Mouse (Mus musculus): Measurements from ENCODE around the gene Lrriq1. TPM values are rescaled to one million over a fixed set of nuclear protein-coding genes. Genes with fewer than 3 reads are reported as not detected.

The Lrriq1 gene
- 0.67 TPM in 1 of 2 replicates, not detected in the other for polyA plus RNA-seq (2011; ENCODE audit: insufficient read length, low read depth, missing spikeins)

DNA sequence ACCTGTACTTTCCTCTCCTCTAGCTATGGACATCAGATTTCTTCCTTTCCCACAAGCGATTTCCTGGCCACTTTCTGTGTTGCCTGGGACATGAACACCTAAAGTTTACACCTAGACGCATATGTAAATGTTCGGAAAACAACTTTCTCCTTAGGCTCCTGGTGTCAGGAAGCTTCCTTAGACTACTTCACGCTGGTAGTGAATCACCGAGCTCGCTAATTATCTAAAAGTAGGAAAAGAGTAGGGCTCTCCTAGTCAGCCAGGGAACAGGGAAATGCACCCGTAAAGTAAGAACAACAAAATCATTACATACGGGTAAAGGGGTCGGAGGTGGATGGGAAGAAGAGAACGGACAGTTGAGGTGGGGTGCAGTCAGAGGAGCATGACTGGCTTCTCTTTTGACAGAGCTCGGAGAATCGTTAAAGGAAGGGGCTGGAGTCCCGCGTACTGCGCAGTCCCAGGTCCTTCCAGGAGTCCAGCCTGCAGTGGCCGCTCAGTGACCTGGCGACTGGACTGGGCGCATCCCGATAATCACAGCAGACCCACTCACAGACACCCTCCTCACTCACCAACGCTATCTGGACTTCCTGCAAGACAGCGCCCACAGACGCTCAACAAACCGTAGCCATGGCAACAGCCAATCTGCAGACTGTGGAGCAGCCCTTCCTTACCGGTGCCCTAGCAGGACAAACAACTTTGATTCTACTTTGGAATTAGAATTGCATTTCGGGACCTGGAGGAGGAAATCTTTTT is at the start of gene Lrriq1:
TSS of gene Lrriq1 (minus strand) at position 616 of the 753 bp plus-strand sequence.
- Histone ChIP-seq H3K27ac (ENCODE audit: insufficient read depth, low read length) (no peak within 1 kb of the TSS), H3K4me3 (ENCODE audit: insufficient read depth, low read length) (peak within 1 kb of the TSS; percentile 56), H3K4me1 (ENCODE audit: control insufficient read depth, insufficient read depth, low read length) (no peaks in the 10 kb centered on the region)
- TF ChIP-seq CTCF (IDR thresholded peaks at IDR 0.05; ENCODE audit: borderline replicate concordance, insufficient read depth, low read length) (no peak), POLR2A (IDR thresholded peaks at IDR 0.05; ENCODE audit: low read depth, low read length) (no peak)

DNA sequence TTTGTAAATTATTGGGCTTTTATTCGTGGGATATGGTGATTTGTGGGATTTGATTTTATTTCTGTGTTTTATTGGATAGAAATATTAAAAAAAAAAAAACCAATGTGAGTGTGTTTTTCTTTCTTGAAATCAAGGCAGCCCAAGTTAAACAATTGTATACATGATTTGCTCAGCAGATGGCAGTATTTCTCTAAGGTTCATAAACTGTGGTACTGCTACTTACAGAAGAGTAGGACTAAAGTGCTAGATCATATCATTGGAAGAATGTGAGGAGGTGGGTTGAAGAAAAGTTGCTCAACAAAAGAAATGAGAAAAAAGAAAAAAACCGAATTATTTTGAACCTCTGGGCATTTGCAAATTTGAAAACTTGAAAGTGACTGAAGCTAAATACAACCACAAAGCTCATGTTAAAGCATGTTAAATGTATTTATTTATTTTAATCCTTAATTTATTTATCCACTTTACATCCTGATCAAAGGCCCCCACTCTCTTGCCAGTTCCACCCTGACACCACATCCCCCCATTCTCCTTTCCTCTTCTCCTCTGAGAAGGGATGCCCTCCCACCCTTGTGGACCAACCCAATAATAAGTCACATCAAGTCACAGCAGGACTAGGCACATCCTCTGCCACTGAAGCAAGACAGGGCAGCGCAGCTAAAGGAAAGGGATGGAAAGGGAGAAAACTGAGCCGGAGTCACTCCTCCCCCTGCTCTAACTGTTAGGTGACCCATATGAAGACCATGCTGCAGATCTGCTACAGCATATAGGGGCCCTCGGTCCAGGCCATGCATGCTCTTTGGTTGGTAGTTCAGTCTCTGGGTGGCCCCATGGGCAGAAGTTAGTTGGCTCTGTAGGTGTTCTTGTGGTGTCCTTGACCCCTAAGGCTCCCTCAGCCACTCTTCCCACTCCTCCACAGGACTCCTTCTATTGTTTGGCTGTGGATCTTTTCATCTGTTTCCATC is 18.0 kb upstream of the Lrriq1 start:
- H3K4me1 ChIP-seq (ENCODE audit: control insufficient read depth, insufficient read depth, low read length): no peaks in the 10 kb centered on the region
- TF ChIP-seq CTCF (IDR thresholded peaks at IDR 0.05; ENCODE audit: borderline replicate concordance, insufficient read depth, low read length) (no peak), POLR2A (IDR thresholded peaks at IDR 0.05; ENCODE audit: low read depth, low read length) (no peak)

DNA sequence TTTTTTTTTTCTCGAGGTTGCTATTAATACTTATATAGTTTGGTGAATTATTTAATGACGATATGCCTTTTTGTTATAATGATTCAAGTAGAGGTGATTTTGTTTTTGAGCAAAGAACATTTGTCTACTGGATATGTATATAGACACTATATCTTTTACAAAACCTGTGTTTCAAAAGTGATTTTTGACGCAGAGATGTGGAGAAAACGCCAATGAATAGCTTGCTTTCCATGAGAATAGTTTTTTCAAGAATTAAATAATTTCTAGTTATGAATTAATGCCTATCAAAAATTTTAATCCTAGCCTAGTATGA is 294 bp upstream of the Lrriq1 start:
- H3K4me1 ChIP-seq (ENCODE audit: control insufficient read depth, insufficient read depth, low read length): no peaks in the 10 kb centered on the region
- H3K4me3 ChIP-seq (ENCODE audit: insufficient read depth, low read length): no peak overlapping the region
- TF ChIP-seq POLR2A (IDR thresholded peaks at IDR 0.05; ENCODE audit: low read depth, low read length) (no peak), CTCF (IDR thresholded peaks at IDR 0.05; ENCODE audit: borderline replicate concordance, insufficient read depth, low read length) (no peak)
- H3K27ac ChIP-seq (ENCODE audit: insufficient read depth, low read length): no peak overlapping the region

More for the DNA sequence above, 18.0 kb upstream of the Lrriq1 start:
- no peak overlapping the region for H3K4me3 ChIP-seq (ENCODE audit: insufficient read depth, low read length)
- no peak overlapping the region for H3K27ac ChIP-seq (ENCODE audit: insufficient read depth, low read length)

DNA sequence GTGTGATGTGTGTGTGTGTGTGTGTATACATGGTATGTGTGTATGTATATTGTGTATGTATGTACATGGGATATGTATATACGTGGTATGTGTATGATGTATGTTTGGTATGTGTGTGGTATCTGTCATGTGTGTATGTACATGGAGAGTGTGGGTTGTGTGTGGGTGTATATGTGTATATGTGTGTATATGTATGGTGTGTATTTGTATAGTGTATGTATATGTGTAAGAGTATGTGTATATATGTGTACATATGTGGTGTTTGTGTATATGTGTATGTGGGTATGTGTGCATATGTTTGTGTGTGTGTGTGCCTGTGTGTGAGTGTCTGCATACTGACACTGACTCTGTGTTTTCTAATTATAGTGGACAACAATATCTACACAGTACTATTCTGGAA is 9.5 kb downstream of the Lrriq1 start:
- TF ChIP-seq POLR2A (IDR thresholded peaks at IDR 0.05; ENCODE audit: low read depth, low read length) (no peak), CTCF (IDR thresholded peaks at IDR 0.05; ENCODE audit: borderline replicate concordance, insufficient read depth, low read length) (no peak)
- Histone ChIP-seq H3K4me3 (ENCODE audit: insufficient read depth, low read length) (no peak overlapping the region), H3K4me1 (ENCODE audit: control insufficient read depth, insufficient read depth, low read length) (no peaks in the 10 kb centered on the region), H3K27ac (ENCODE audit: insufficient read depth, low read length) (no peak overlapping the region)

DNA sequence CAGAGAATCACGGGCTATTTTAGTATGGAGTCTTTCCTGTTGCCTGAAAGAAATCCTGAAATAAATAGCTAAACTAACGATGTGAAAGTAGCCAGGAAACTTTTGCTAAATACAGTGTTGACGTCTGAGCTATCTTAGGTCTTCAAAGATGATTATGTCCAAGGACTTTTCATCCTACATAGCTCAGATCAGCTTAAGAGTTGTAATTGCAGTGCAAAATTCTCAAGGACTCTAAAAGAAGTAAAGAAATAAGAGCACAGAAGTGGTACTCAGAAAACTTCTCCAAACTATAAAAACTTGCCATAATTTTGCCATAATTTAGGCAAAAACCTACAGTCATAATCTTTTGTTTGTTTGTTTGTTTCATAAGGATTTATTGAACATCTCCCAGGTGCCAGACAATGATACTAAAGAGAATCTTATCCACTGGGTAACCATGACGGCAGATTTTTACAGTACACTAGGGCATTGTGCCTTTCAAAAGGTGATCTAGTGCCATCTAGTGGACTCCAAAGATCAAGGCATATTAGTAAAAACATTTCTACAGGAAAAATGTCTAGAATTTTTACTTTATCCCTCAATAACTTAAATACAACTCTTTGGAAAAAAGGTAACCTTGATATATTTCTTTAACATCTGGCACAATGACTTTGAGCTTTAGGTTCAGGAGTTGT is 41.3 kb downstream of the Lrriq1 start:
- Histone ChIP-seq H3K27ac (ENCODE audit: insufficient read depth, low read length) (no peak overlapping the region), H3K4me1 (ENCODE audit: control insufficient read depth, insufficient read depth, low read length) (no peaks in the 10 kb centered on the region), H3K4me3 (ENCODE audit: insufficient read depth, low read length) (no peak overlapping the region)
- TF ChIP-seq CTCF (IDR thresholded peaks at IDR 0.05; ENCODE audit: borderline replicate concordance, insufficient read depth, low read length): no peak

DNA sequence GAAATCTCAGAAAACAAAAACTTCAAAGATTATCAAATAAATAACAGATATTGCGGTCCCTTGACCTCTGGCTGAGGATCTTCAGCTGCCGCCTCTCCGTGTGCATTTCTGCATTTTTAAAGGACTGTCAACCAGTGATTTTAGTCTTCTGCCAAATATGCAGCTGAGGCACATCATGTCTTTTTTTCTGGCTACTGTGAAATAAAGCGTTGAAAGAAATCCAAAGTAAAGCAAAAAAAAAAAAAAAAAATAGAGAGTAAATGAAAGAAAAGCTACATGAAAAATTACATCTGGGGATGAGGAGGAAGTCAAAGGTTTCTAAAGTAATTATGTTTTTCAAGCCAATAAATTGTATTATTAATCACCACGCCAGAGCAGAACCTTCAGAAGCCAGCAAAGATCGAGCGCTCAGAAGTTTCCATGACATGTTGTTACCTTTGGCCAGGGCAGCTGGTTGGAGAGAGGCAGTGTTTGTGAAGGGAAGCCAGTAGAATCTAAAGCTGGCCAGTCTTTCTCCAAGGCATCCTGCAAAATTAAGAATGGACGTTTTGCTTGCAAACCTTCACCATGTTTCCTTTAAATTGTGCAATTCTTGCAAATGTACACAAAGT is 90.2 kb downstream of the Lrriq1 start:
- Histone ChIP-seq H3K27ac (ENCODE audit: insufficient read depth, low read length) (no peak overlapping the region), H3K4me3 (ENCODE audit: insufficient read depth, low read length) (no peak overlapping the region), H3K4me1 (ENCODE audit: control insufficient read depth, insufficient read depth, low read length) (no peaks in the 10 kb centered on the region)
- TF ChIP-seq CTCF (IDR thresholded peaks at IDR 0.05; ENCODE audit: borderline replicate concordance, insufficient read depth, low read length): no peak
- no peak for TF ChIP-seq POLR2A (IDR thresholded peaks at IDR 0.05; ENCODE audit: low read depth, low read length)

DNA sequence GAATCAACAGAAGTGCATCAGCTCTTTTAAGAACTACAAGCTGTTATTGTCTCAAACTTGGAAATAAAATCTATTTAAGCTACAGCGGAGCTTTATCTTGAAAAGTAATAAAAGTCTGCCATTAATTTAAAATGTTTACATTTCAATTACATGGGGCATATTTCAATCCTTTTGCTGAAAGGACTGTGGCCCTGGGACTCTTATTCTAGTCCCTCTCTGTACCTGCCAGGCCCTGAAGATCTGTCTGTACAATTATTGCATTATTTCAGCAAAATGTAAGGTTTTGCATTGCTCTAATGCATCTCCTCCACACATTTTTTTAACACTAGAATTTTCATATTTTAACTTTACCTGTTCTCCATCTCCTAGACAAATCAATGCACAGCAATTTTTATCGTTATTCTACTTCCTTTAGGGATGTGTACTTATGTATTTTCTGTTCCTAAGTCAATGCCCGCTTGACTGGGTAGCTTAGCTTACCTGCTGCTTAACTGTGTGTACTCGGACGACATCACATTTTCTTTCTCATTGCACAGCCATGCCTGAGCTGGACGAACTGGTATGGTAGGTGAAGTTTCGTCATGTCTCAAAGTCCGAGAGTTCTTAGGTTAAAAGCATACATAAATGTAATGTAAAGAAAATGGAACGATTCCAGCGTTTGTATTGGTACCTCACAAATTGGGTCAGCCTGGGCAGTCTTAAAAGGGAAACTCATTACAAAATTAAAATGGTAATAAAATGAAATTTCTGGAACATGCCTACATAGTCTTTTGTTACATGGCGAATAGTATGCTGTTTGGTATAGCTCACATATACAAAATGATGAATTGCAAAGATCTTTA is 91.0 kb downstream of the Lrriq1 start:
- H3K4me3 ChIP-seq (ENCODE audit: insufficient read depth, low read length): no peak overlapping the region
- no peak for TF ChIP-seq POLR2A (IDR thresholded peaks at IDR 0.05; ENCODE audit: low read depth, low read length)
- no peak for TF ChIP-seq CTCF (IDR thresholded peaks at IDR 0.05; ENCODE audit: borderline replicate concordance, insufficient read depth, low read length)
- no peaks in the 10 kb centered on the region for H3K4me1 ChIP-seq (ENCODE audit: control insufficient read depth, insufficient read depth, low read length)
- H3K27ac ChIP-seq (ENCODE audit: insufficient read depth, low read length): no peak overlapping the region

DNA sequence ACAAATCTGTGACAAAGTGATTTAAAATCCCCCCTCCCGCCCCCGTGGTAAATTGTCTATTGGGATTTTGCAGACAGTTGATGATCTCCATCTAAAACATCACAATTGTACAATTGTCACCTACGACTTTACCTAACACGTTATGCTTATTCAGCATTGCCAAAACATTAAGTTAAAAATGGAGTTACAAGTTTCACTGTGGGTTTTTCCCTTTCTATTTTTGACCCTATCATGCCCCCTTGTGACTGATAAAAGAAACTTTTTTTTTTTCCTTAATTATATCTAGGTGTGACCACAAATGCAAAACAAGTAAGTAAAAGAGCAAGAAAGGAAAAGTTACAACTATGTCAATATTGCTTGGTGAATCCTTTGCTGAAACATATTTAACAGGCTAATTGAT is 93.6 kb downstream of the Lrriq1 start:
- TF ChIP-seq CTCF (IDR thresholded peaks at IDR 0.05; ENCODE audit: borderline replicate concordance, insufficient read depth, low read length) (no peak), POLR2A (IDR thresholded peaks at IDR 0.05; ENCODE audit: low read depth, low read length) (no peak)
- no peak overlapping the region for H3K27ac ChIP-seq (ENCODE audit: insufficient read depth, low read length)
- H3K4me1 ChIP-seq (ENCODE audit: control insufficient read depth, insufficient read depth, low read length): no peaks in the 10 kb centered on the region
- no peak overlapping the region for H3K4me3 ChIP-seq (ENCODE audit: insufficient read depth, low read length)

Data from embryonic fibroblast, embryonic 13.5 days (primary cell).